Mouse (Mus musculus) liver, adult (tissue): ENCODE data around the gene Klhdc8b.

Source experiments
- GATA4 ChIP-seq: IDR thresholded peaks from 2 replicates; pipeline ENCODE4 v1.6.1; 2014; ENCODE audit warnings: mild to moderate bottlenecking, low read length; ENCODE audit not compliant: insufficient replicate concordance

Klhdc8b gene

DNA sequence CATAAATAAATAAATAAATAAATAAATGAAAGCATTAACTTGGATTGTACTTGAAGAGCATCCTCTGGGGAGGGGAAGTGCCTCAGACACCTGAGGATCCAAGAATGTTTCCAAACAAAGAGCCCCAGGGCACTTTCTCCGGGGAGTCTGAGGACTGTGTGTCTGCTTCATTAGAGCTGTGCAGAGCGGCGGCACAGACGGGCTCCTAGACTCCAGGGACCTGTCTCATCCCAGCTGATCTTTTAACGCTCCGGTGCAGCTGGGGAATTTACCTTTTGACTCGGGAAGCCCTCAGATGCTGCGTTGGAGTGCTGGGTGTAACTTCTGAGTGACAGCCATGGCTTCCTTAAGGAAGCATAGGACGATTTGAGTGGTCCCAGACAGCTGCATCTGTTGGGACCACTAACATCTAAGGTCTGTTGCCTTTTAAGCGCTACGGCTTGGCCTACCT, at the start of gene Klhdc8b:
Gene Klhdc8b, minus strand, starts transcription at position 401 of the 451 bp plus-strand sequence.
- no peak for TF ChIP-seq GATA4

DNA sequence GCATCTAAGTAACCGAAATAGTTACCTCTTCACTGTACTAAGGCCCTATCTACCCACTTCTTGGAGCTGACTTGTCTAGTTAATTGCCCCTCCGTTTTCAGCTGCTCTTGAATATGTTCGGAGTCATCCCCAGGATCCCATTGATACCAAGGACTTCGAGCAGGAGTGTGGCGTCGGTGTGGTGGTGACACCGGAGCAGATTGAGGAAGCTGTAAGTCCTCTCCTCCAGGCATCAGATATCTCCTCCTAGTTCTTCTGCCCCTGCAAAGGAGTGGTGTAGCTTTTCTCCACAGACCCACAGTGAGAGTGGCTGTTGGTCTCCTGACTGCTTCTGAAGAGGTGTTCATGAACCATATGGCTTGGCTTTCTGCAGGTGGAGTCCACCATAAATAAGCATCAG, 47.4 kb upstream of the Klhdc8b start:
- TF ChIP-seq GATA4, result no peak

- no peak for TF ChIP-seq GATA4
These were observed 46.4 kb upstream of the Klhdc8b start, which contains the start of gene Qars for GRCm38 (mm10) chr9:108507619-108508434. Gene Qars (plus strand): TSS chr9:108507706.

- TF ChIP-seq GATA4, result no peak
These were observed 45.5 kb upstream of the Klhdc8b start for GRCm38 (mm10) chr9:108506901-108507300.

DNA sequence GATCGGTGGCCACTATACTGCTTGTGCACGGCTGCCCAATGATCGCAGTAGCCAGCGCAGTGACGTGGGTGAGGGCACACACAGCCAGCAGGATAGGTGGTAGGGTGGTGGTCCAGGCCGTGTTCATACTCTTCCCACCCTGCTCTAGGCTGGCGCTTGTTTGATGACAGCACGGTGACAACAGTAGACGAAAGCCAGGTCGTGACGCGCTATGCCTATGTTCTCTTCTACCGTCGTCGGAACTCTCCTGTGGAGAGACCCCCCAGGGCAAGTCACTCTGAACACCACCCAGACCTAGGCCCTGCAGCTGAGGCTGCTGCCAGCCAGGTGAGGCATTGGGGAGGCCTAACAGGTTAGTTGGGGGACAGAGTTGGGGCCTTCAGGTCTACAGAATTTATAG, 38.6 kb upstream of the Klhdc8b start:
- no peak for TF ChIP-seq GATA4

- no peak for TF ChIP-seq GATA4
These were observed 37.9 kb upstream of the Klhdc8b start for GRCm38 (mm10) chr9:108499231-108499630.

DNA sequence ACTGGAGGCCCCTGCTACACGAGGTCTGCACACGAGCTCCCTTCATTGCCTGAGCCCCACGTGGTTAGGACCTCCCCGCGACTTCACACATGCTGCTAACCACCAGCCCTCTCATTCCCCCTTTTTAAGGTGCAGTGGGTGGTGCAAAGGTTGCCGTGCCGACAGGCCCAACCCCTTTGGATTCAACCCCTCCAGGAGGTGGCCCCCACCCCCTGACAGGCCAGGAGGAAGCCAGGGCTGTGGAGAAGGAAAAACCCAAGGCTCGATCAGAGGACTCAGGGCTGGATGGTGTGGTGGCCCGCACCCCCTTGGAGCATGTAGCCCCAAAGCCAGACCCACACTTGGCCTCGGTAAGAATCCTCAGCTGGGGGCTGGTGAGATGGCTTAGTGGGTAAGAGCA, 33.5 kb upstream of the Klhdc8b start:
- TF ChIP-seq GATA4, result no peak

DNA sequence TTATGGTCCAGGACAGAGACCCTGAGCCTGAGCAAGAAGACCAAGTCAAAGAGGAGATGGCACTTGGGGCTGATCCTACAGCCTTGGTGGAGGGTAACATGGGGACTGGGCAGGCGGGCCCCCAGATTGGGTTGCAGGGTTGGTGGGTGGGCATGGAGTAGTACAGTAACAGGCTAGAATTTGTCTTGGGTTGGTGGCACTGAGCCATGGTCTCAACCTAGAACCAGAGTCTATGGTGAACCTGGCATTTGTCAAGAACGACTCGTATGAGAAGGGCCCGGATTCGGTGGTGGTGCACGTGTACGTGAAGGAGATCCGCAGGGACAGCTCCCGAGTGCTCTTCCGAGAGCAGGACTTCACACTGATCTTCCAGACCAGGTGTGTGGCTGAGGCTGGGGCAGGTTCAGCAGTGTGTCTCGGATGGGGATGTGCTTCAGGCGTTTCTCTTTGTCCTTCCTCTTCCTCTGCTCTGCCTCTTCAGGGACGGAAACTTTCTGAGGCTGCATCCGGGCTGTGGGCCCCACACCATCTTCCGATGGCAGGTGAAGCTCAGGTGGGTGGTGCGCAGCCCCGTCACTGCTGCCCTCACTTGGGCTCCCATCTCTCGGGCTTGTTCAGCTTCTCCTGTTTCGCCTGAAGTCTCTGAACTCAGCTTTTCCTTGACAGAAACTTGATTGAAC, 32.9 kb upstream of the Klhdc8b start:
- TF ChIP-seq GATA4, result no peak

DNA sequence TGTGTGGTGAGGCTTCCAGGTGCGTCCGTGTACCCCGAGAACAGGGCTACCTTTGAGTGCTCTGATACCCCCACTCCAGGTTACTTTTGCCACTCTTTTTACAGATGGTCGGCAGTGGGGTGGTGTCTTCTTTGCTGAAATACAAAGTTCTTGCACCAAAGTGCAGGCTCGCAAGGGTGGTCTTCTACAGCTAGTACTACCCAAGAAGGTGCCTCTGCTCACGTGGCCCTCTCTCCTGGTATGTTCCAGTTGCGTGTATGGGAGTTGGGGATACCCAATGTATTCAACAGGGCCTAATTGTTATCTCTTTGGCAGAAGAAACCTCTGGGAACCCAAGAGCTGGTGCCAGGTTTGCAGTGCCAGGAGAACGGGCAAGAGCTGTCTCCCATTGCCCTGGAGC, 31.9 kb upstream of the Klhdc8b start:
- TF ChIP-seq GATA4, result no peak

GRCm38 (mm10) chr9:108492043-108492750, 30.8 kb upstream of the Klhdc8b start:
- no peak for TF ChIP-seq GATA4

DNA sequence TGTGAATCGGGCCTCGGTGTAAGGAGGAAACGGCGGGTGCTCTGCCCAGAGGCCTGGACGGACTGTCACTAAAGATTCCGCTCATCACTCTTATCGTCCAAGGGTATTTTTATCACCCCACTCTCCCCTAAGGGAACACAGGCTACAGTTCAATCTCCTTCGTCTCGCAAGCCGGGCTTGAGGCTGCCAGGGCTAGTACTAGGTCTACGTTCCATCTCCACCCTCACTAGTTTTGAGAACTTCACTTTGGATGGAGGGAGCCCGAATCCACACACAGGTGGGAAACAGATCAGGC, 29.9 kb upstream of the Klhdc8b start:
- TF ChIP-seq GATA4, result no peak

DNA sequence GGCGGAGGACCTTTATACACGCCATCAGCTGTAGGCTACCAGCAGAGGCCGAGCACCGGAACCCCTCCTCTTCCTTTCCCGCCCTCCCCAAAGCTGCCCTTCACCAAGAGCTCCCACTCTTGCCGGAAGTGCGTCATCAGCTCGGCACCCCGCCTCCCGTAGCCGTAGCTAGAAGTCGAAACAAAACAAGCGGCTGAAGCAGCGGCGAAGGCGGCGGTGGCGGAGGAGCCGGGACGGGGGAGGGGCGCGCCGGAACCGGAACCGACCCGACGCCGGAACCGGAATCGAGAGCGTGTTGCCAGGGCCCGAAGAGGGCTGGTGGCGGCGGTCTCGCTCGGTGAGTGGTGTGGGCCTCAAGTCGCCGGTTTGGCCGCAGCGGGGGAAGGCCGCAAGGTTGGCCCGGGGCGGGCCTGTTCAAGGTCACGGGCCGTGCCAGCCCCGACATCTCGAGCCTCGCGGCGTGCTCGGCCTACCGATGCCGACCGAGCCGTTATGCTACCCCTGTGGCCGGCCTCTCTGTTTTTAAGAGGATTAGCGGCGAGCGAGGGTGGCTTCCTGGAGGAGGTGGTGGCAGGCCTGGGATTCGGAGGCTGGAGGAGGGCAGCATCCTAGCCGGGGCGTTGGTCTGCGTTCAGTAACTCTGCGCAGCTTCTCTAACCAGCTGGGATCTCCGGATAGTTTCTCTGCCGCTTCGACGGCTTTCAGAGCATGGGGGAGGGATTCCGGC, 29.3 kb upstream of the Klhdc8b start, which contains the start of gene Usp19:
Gene Usp19, plus strand, starts transcription at position 44 of the 727 bp plus-strand sequence.
- no peak for TF ChIP-seq GATA4

DNA sequence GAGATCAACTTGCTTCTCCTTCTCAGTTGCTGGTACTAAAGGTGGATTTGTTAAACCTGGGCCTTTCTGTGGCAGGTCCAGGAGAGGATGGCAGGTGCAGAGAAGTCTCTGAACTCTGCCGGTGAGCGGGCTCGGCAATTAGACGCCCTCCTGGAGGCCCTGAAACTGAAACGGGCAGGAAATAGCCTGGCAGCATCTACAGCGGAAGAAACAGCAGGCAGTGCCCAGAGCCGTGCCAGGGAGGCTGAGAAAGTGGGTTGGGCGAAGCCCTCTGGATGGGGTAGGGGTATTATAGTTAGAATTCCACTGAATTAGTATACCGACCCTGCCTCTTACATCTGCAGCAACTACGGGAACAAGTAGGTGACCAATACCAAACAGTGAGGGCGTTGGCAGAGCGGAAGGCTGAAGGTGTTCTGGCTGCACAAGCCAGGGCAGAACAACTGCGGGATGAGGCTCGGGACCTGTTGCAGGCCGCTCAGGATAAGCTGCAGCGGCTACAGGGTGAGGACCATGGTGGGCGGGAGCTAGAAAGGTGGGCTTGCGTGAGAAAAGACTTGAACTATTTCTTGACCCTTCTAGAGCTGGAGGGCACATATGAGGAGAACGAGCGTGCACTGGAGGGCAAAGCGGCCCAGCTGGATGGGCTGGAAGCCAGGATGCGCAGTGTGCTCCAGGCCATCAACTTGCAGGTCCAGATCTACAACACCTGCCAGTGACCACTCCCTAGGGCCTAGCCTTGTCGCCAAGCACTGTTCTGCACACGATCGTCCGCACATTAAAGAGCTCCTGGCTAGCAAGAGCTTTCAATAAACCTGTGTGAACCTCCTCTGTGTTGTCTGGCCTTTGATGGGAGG, 28.5 kb upstream of the Klhdc8b start:
- TF ChIP-seq GATA4, result no peak

DNA sequence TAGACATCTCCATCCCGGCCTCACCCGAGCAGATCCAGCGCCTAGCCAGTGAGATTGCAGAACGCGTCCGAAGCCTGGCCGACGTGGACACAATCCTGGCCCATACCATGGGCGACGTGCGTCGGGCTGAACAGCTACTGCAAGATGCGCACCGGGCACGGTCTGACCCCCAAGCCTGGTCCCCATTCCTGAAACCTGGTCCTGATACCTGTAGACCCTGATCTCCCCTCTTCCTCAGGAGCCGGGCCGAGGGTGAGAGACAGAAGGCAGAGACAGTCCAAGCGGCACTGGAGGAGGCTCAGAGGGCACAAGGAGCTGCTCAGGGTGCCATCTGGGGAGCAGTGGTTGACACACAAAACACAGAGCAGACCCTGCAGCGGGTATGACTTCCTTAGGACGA, 27.8 kb upstream of the Klhdc8b start:
- TF ChIP-seq GATA4, result no peak
